Mouse (Mus musculus): ENCODE measurements around the gene Prmt8.

Gene Prmt8

GRCm38 (mm10) chr6:127739921-127740320, 29.4 kb downstream of the Prmt8 start:
- DNase-seq, result no peak

DNA sequence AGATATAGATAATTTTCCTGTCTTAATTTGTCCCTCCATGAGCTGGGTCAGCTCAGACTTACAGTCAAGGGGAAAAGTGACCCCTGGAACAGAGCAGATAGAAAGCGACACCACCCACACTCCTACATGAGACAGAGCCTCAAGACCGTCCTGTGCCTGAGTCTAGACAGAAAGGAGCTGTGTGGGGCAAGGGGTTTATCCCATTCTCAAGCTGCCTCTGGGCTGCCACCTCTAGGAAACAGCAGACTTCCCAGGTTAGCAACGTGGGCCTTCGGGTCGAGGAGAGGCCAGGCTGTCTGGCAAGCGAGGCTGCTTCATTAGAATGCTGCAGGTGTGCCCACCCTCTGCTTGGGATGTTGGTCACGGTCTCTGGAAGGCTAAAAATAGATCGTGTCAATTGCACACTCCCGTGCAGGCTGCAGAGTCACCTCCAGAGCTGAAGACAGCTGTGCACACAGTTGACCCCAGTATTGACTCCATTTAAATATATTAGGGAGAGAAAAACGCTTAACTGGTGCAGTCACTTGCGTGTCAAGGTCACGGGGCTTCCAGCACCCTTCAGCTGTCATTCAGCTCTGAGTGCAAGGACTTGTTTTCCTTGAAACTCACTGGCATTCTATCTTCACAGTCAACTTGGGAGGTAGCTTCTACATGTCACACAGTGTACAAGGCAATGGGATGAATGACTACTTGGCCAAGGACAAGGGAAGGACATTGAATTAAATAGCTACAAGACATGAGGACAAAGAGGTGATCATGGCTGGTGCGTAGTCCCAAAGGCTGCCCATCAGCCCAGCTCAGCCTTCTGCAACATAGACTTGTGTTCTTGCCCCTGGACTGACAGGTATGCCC, 33.9 kb downstream of the Prmt8 start:
- peak; percentile 11 to 26 for DNase-seq

GRCm38 (mm10) chr6:127723126-127723525, 46.1 kb downstream of the Prmt8 start:
- no peak for DNase-seq

DNA sequence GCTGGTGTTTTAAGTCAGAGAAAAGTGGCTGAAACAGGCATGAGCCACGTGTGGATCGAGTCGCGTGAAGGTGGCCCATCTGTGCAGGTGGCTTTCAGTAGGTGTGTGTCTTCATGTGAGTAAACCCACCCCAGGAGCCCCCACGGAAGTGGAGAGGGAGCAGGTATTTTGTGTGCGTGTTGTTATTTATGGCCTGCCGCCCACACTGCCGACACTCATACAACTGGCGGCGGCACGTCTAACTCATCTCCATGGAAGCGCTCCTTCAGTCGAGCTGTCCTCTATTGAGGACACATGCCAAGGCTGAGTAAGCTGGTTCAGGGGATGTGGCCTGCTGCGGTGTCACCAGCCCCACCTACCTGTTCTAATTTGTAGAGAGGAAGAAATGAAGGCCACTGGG, 49.4 kb downstream of the Prmt8 start:
- DNase-seq, result no peak

GRCm38 (mm10) chr6:127717239-127718137, 51.8 kb downstream of the Prmt8 start:
- DNase-seq, result peak; percentile 60 to 67

- no peak for DNase-seq
Observed at GRCm38 (mm10) chr6:127715428-127715827, 53.8 kb downstream of the Prmt8 start.

GRCm38 (mm10) chr6:127714906-127715305, 54.4 kb downstream of the Prmt8 start:
- DNase-seq, result no peak

GRCm38 (mm10) chr6:127708218-127708628, 61.0 kb downstream of the Prmt8 start:
- DNase-seq, result no peak

DNA sequence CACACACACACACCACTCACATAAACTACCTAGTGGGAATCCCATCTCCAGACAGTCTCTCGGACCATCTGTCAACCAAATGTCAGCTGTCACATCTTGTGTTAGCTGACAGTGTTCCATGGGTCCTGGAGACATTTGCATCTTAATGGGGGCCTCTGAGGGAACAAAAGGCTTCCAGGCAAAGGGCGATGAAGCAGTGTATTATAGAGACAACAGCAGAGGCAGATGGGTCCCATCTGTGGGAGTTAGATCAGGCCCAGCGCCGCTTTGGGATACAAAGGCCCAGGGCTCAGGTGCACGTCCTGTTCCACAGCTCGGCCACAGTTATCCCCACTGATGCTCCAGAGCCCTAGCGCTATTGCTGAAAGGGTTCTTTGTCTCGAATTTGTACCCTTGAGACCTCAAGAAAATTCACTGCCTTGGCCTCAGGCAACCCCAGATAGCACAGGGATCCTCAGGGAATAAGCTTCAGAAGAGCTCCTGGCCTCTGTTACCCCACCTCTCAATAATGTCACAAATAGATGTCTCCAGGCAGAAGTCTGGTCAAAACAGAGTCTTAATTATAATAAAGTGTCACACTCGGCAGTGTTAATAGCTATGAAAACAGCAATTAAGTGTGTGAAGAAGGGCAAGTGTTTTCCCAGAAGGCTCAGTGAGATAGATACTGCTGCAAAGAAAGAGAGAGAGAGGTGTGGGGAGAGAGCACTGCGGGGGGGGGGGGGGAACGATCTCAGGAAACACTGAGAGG, 68.1 kb downstream of the Prmt8 start:
- no peak for DNase-seq

GRCm38 (mm10) chr6:127693681-127694080, 75.6 kb downstream of the Prmt8 start:
- DNase-seq, result no peak

DNA sequence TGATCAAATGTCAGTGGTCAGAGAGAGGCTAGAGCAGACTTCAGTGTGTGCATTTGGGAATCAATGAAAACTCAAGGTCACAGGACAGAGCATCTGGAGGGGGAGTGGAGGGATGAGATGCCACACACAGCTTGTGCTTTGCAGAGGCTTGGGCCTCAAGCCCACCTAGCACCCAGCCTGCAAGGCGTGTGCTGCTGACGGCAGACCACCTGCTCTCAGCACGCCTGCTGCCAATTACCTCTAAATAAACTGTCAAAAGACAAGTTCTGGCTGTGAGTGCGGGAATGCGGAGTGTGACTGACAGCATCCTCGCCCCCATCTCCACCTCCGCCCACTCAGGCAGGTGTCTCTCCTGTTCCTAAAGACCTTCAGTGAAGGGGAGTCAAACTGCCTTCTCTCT, 77.0 kb downstream of the Prmt8 start:
- DNase-seq, result no peak

DNA sequence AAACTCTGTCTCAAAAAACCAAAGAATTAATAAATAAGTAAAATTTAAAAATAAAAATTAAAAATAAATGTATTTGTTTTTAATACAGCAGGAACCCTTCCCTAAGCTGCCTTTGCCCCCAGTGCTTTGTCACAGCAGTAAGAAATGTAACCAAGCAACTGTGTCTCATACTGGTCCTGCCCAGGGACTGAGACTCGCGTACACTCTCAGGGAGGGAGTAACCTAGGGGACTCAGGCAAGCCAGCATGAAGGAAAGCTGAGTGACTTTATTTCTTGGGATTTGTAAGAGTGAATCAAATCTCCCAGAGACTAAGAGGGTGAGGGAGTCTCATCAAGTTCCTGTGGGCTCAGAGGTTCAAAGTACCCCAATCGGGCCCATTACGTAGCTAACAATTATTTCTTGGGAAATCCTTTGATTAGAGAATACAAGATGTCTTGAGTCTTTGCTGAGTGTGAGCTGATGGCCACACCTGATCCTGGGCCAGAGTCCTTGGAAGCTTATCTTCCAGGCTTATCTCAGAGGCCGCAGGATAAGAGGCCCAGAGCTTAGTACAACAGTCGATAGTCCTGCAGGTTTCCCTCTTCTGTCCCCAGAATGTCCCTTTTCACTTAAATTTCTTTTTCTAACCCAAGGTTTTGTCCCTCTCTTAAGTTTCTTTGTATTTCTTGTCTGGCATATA, 82.0 kb downstream of the Prmt8 start:
- no peak for DNase-seq

DNA sequence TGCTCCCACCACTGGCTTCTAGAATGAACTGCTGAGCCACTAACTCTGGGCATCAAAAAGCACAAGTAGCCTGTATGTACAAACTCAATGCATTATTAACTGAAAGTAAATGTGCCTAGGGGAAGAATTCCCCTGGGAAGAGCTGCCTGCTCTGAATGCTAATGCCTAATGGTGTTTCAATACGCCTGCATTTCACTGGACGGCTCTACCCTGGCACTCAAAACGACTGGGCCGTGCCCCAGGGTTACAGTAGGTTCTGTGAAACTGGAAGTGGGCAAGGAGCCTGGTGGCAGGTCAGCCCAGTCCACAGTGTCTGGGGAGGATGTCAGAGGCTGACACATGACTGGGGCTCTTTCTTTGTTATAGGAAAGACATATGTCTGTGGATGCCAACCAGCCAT, 84.3 kb downstream of the Prmt8 start:
- no peak for DNase-seq

DNA sequence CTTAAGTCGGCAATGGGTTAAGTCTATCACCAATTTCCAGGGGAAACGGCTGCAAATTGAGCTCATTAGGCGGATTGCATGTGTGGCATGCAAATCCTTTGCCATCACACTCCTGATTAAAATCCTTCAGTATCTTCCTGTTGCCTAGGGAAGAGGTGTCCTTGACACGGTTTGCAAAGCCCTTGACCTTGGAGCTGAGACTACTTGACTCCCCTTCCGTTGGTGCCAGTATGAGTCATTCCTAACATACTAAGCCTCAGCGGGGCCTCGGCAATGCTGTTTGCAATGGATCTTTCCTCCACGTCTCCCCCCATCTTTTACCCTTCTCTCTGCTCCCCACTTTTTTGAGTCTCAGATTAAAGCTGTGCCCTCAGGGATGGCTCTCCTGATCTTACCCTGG, 85.7 kb downstream of the Prmt8 start:
- DNase-seq, result no peak

- DNase-seq, result no peak
Observed at GRCm38 (mm10) chr6:127680784-127681183, 88.5 kb downstream of the Prmt8 start.

DNA sequence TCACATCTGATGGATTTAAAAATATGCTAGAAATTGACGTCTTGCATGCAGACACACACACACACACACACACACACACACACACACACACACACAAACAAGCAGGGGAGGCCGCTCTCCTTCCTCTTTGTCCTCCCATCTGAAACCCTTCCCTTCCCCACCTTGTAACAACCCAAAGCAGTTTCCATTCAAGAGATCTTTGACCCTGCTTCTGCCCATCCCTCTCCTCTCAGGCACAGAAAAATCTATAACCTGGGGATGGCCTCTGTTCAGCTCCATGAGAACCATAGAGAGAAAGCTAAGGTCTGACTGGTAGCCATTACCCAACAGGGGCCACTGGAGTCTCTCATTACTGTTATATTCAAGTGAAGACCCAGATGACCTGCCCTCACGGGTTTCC, 90.3 kb downstream of the Prmt8 start:
- no peak for DNase-seq

DNA sequence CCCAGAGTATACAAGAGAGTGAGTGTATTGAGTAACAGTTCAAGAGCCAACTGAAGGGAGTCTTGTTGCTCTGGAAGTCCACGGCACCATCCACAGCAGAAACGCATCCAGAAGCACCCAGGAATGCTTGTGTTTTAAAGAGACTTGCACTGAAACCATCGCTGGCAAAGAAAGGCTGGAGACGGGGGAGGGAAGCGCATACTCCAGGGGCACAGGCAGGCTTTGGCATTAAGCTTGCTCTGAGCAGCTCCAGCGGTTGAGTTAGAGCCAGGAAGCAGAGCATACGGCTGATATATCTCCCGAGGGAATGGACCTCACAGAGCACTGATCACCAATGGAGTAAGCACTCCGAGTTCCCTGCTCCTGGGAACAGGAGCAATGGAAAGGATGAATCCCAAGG, 91.0 kb downstream of the Prmt8 start:
- DNase-seq, result no peak

- no peak for DNase-seq
Observed at GRCm38 (mm10) chr6:127676866-127677265, 92.4 kb downstream of the Prmt8 start.

DNA sequence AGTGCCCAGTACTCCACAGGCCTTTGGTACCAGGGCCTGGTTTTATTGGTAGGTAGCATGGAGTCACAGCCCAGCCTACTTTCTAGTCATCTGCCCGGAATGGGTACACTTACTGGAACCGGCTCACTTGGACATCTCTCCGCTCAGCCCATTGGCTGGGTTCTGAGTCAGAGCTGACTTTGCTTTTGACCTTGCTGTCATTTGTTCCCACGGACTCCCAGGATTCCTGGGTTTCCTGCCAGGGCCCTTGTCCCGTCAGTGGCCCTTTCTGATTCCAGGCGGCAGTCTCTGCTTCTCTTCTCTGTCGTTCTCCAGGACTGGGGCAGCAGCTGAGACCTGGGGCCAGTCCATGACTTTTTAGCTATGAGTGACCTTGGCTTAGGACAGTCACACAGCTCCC, 97.2 kb downstream of the Prmt8 start:
- DNase-seq, result no peak

- DNase-seq, result peak; percentile 14 to 17
Observed at GRCm38 (mm10) chr6:127670031-127670430, 99.2 kb downstream of the Prmt8 start.

DNA sequence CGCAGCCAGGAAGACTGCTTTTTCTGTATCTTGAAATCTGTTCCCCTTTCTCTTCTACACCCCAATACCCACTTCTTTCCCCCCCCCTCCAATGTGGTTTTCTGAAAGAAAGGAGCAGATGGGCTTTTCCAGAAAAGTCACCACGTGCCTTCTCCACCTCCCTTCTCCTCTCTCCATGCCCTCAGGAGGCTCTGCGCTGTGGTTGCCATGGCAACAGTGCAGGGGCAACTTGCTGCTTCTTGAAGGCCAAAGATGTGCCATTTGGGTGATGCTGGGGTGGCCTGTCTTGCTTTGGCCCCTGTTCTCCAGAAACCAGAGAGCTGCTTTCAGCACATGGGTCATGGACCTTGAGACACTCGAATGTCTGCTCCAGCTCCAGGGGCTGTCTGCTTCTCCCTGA, 100.0 kb downstream of the Prmt8 start:
- peak in 1 of 2 experiments; percentile 11 for DNase-seq

GRCm38 (mm10) chr6:127663263-127663662, 106.0 kb downstream of the Prmt8 start:
- no peak for DNase-seq

Data from kidney, postnatal 4 days (tissue).